Mouse (Mus musculus): ENCODE measurements around the gene 4930452B06Rik. TPM values are rescaled to one million over a fixed set of nuclear protein-coding genes. Genes with fewer than 3 reads are reported as not detected.

Gene 4930452B06Rik
- polyA plus RNA-seq (2012; fragmentation: generic; extraction: Trizol): 0.02 TPM
- long read RNA-seq, experiment 1: 0 reads
- long read RNA-seq, experiment 2, partial matches to known transcripts: 1 of 2 reads
- long read RNA-seq, experiment 2, other reads (novel, unspliced or antisense): 1 of 2 reads

- Histone ChIP-seq H3K27me3 (ENCODE audit: control insufficient read depth, insufficient read depth, insufficient read length) (no peaks in the 10 kb centered on the region), H3K79me2 (ENCODE audit: control insufficient read depth, insufficient read depth) (no peaks in the 10 kb centered on the region), H3K4me3 (ENCODE audit: insufficient read depth, poor library complexity, severe bottlenecking) (no peak within 1 kb of the TSS), H3K36me3 (ENCODE audit: control insufficient read depth, insufficient read depth) (no peaks in the 10 kb centered on the region), H3K79me3 (ENCODE audit: low read depth) (no peaks in the 10 kb centered on the region), H3ac (ENCODE audit: control insufficient read depth, insufficient read length, low read depth) (no peak within 1 kb of the TSS)
- TF ChIP-seq USF1 (IDR thresholded peaks at IDR 0.05; ENCODE audit: low read depth) (no peak), MAX (IDR thresholded peaks at IDR 0.05) (no peak), FOSL1 (IDR thresholded peaks at IDR 0.05; ENCODE audit: insufficient read depth, low read length, poor library complexity, severe bottlenecking) (no peak), MYOG (IDR thresholded peaks at IDR 0.05; ENCODE audit: control insufficient read depth, extremely low read depth, insufficient read length) (no peak), CEBPB (IDR thresholded peaks at IDR 0.05; ENCODE audit: low read depth) (no peak), MYOD1 (IDR thresholded peaks at IDR 0.05; ENCODE audit: control insufficient read depth, insufficient read length, low read depth) (no peak), CTCF (IDR thresholded peaks at IDR 0.05; ENCODE audit: control insufficient read depth, insufficient read depth, insufficient read length) (no peak)
These were observed at the start of gene 4930452B06Rik for GRCm38 (mm10) chr14:8665636-8666411. Gene 4930452B06Rik (minus strand): TSS chr14:8666240.

- Histone ChIP-seq H3K4me3 (ENCODE audit: insufficient read depth, poor library complexity, severe bottlenecking) (no peak overlapping the region), H3K27me3 (ENCODE audit: control insufficient read depth, insufficient read depth, insufficient read length) (no peaks in the 10 kb centered on the region), H3K36me3 (ENCODE audit: control insufficient read depth, insufficient read depth) (no peaks in the 10 kb centered on the region), H3K79me2 (ENCODE audit: control insufficient read depth, insufficient read depth) (no peaks in the 10 kb centered on the region), H3K79me3 (ENCODE audit: low read depth) (no peaks in the 10 kb centered on the region), H3ac (ENCODE audit: control insufficient read depth, insufficient read length, low read depth) (no peak overlapping the region)
- TF ChIP-seq FOSL1 (IDR thresholded peaks at IDR 0.05; ENCODE audit: insufficient read depth, low read length, poor library complexity, severe bottlenecking) (no peak), CTCF (IDR thresholded peaks at IDR 0.05; ENCODE audit: control insufficient read depth, insufficient read depth, insufficient read length) (no peak), MYOG (IDR thresholded peaks at IDR 0.05; ENCODE audit: control insufficient read depth, extremely low read depth, insufficient read length) (no peak), MYOD1 (IDR thresholded peaks at IDR 0.05; ENCODE audit: control insufficient read depth, insufficient read length, low read depth) (no peak), USF1 (IDR thresholded peaks at IDR 0.05; ENCODE audit: low read depth) (no peak), MAX (IDR thresholded peaks at IDR 0.05) (no peak), CEBPB (IDR thresholded peaks at IDR 0.05; ENCODE audit: low read depth) (no peak)
These were observed 46.6 kb upstream of the 4930452B06Rik start for GRCm38 (mm10) chr14:8712674-8713073.

- no peak overlapping the region for H3ac ChIP-seq (ENCODE audit: control insufficient read depth, insufficient read length, low read depth)
- TF ChIP-seq CEBPB (IDR thresholded peaks at IDR 0.05; ENCODE audit: low read depth) (no peak), USF1 (IDR thresholded peaks at IDR 0.05; ENCODE audit: low read depth) (no peak)
- no peaks in the 10 kb centered on the region for H3K79me2 ChIP-seq (ENCODE audit: control insufficient read depth, insufficient read depth)
- no peaks in the 10 kb centered on the region for H3K79me3 ChIP-seq (ENCODE audit: low read depth)
- no peak overlapping the region for H3K4me3 ChIP-seq (ENCODE audit: insufficient read depth, poor library complexity, severe bottlenecking)
- H3K36me3 ChIP-seq (ENCODE audit: control insufficient read depth, insufficient read depth): no peaks in the 10 kb centered on the region
- no peaks in the 10 kb centered on the region for H3K27me3 ChIP-seq (ENCODE audit: control insufficient read depth, insufficient read depth, insufficient read length)
These were observed 23.4 kb upstream of the 4930452B06Rik start for GRCm38 (mm10) chr14:8689451-8689850.

- H3K79me3 ChIP-seq (ENCODE audit: low read depth): no peaks in the 10 kb centered on the region
- H3ac ChIP-seq (ENCODE audit: control insufficient read depth, insufficient read length, low read depth): no peak overlapping the region
- H3K36me3 ChIP-seq (ENCODE audit: control insufficient read depth, insufficient read depth): no peaks in the 10 kb centered on the region
- no peak for TF ChIP-seq FOSL1 (IDR thresholded peaks at IDR 0.05; ENCODE audit: insufficient read depth, low read length, poor library complexity, severe bottlenecking)
- TF ChIP-seq MYOD1 (IDR thresholded peaks at IDR 0.05; ENCODE audit: control insufficient read depth, insufficient read length, low read depth): no peak
- H3K27me3 ChIP-seq (ENCODE audit: control insufficient read depth, insufficient read depth, insufficient read length): no peaks in the 10 kb centered on the region
- H3K79me2 ChIP-seq (ENCODE audit: control insufficient read depth, insufficient read depth): no peaks in the 10 kb centered on the region
- no peak overlapping the region for H3K4me3 ChIP-seq (ENCODE audit: insufficient read depth, poor library complexity, severe bottlenecking)
These were observed 22.4 kb upstream of the 4930452B06Rik start for GRCm38 (mm10) chr14:8688462-8688861.

GRCm38 (mm10) chr14:8686185-8686584 is 20.1 kb upstream of the 4930452B06Rik start:
- Histone ChIP-seq H3K79me2 (ENCODE audit: control insufficient read depth, insufficient read depth) (no peaks in the 10 kb centered on the region), H3K36me3 (ENCODE audit: control insufficient read depth, insufficient read depth) (no peaks in the 10 kb centered on the region), H3K79me3 (ENCODE audit: low read depth) (no peaks in the 10 kb centered on the region), H3ac (ENCODE audit: control insufficient read depth, insufficient read length, low read depth) (no peak overlapping the region), H3K4me3 (ENCODE audit: insufficient read depth, poor library complexity, severe bottlenecking) (no peak overlapping the region), H3K27me3 (ENCODE audit: control insufficient read depth, insufficient read depth, insufficient read length) (no peaks in the 10 kb centered on the region)
- TF ChIP-seq CEBPB (IDR thresholded peaks at IDR 0.05; ENCODE audit: low read depth): no peak
- TF ChIP-seq FOSL1 (IDR thresholded peaks at IDR 0.05; ENCODE audit: insufficient read depth, low read length, poor library complexity, severe bottlenecking): no peak
- TF ChIP-seq CTCF (IDR thresholded peaks at IDR 0.05; ENCODE audit: control insufficient read depth, insufficient read depth, insufficient read length): no peak
- TF ChIP-seq USF1 (IDR thresholded peaks at IDR 0.05; ENCODE audit: low read depth): no peak
- TF ChIP-seq MYOD1 (IDR thresholded peaks at IDR 0.05; ENCODE audit: control insufficient read depth, insufficient read length, low read depth): no peak
- no peak for TF ChIP-seq MAX (IDR thresholded peaks at IDR 0.05)

- Histone ChIP-seq H3K79me2 (ENCODE audit: control insufficient read depth, insufficient read depth) (no peaks in the 10 kb centered on the region), H3K79me3 (ENCODE audit: low read depth) (no peaks in the 10 kb centered on the region), H3K27me3 (ENCODE audit: control insufficient read depth, insufficient read depth, insufficient read length) (no peaks in the 10 kb centered on the region), H3K36me3 (ENCODE audit: control insufficient read depth, insufficient read depth) (no peaks in the 10 kb centered on the region), H3ac (ENCODE audit: control insufficient read depth, insufficient read length, low read depth) (no peak overlapping the region), H3K4me3 (ENCODE audit: insufficient read depth, poor library complexity, severe bottlenecking) (no peak overlapping the region)
- no peak for TF ChIP-seq CTCF (IDR thresholded peaks at IDR 0.05; ENCODE audit: control insufficient read depth, insufficient read depth, insufficient read length)
- TF ChIP-seq FOSL1 (IDR thresholded peaks at IDR 0.05; ENCODE audit: insufficient read depth, low read length, poor library complexity, severe bottlenecking): no peak
- TF ChIP-seq MYOD1 (IDR thresholded peaks at IDR 0.05; ENCODE audit: control insufficient read depth, insufficient read length, low read depth): no peak
- no peak for TF ChIP-seq CEBPB (IDR thresholded peaks at IDR 0.05; ENCODE audit: low read depth)
- no peak for TF ChIP-seq USF1 (IDR thresholded peaks at IDR 0.05; ENCODE audit: low read depth)
- no peak for TF ChIP-seq MYOG (IDR thresholded peaks at IDR 0.05; ENCODE audit: control insufficient read depth, extremely low read depth, insufficient read length)
- no peak for TF ChIP-seq MAX (IDR thresholded peaks at IDR 0.05)
These were observed 13.9 kb upstream of the 4930452B06Rik start for GRCm38 (mm10) chr14:8679896-8680295.
